Mouse (Mus musculus): ENCODE data around the gene Pcdh9.

GRCm38 (mm10) chr14:93534928-93535327, 355.6 kb downstream of the Pcdh9 start:
- TF ChIP-seq POLR2A (IDR thresholded peaks at IDR 0.05; ENCODE audit: control insufficient read depth, extremely low read depth, insufficient read depth, low read length, poor library complexity) = no peak
- no peak for TF ChIP-seq CTCF (IDR thresholded peaks at IDR 0.05; ENCODE audit: borderline replicate concordance, control insufficient read depth, extremely low read depth, insufficient read depth, low read length, poor library complexity)

All from thymus, adult 2 months (tissue).